Mouse (Mus musculus) liver, embryonic 15.5 days (tissue): ENCODE results near the gene Optc. TPM values are rescaled to one million over a fixed set of nuclear protein-coding genes. Genes with fewer than 3 reads are reported as not detected.
A peak's percentile ranks its signal among the peaks of the same experiment; 100 is the strongest.

Source experiments
- ATAC-seq: fragments of 200-750 bp; cut with Nextera tagmentation; 2 replicates; pipeline ENCODE4 v1.8.0; 2017; ENCODE audit warnings: moderate number of reproducible peaks, mild to moderate bottlenecking, moderate library complexity; ENCODE audit not compliant: insufficient read depth
- H3K27ac ChIP-seq: fragments of 300-500 bp; sonication (generic); replicated peaks from 2 replicates; pipeline ENCODE4 v1.5.1; 2015; ENCODE audit warnings: mild to moderate bottlenecking, inconsistent platforms
- H3K27me3 ChIP-seq: fragments of 300-500 bp; sonication (generic); 2 replicates; pipeline ENCODE4 v1.6.1; 2015; ENCODE audit warnings: mild to moderate bottlenecking, inconsistent platforms
- H3K36me3 ChIP-seq: fragments of 300-500 bp; sonication (generic); replicated peaks from 2 replicates; pipeline ENCODE4 v1.6.1; 2015; ENCODE audit warnings: moderate library complexity, mild to moderate bottlenecking, inconsistent platforms
- H3K4me1 ChIP-seq: fragments of 300-500 bp; sonication (generic); replicated peaks from 2 replicates; pipeline ENCODE4 v1.6.1; 2015; ENCODE audit warnings: inconsistent platforms
- H3K4me2 ChIP-seq: fragments of 300-500 bp; sonication (generic); 2 replicates; pipeline ENCODE4 v1.6.1; 2015; ENCODE audit warnings: moderate library complexity, mild to moderate bottlenecking, inconsistent platforms
- H3K4me3 ChIP-seq: fragments of 300-500 bp; sonication (generic); replicated peaks from 2 replicates; pipeline ENCODE4 v1.5.1; 2015; ENCODE audit warnings: mild to moderate bottlenecking, inconsistent platforms
- H3K9ac ChIP-seq: fragments of 300-500 bp; sonication (generic); 2 replicates; pipeline ENCODE4 v1.6.1; 2015; ENCODE audit warnings: moderate library complexity, mild to moderate bottlenecking, inconsistent platforms
- H3K9me3 ChIP-seq: fragments of 300-500 bp; sonication (generic); replicated peaks from 2 replicates; pipeline ENCODE4 v1.6.1; 2016; ENCODE audit warnings: inconsistent platforms
- WGBS: fragments of 180-500 bp; shearing (Covaris S2); methylation state at CpG from one replicate; pipeline ENCODE4 v1.1.7; 2015; ENCODE audit warnings: mixed read lengths; ENCODE audit not compliant: insufficient replicate concordance; 5-methylcytosine and 5-hydroxymethylcytosine counted together
- polyA plus RNA-seq: library from polyadenylated mRNA; unstranded; fragments of >200 nt; fragmentation: Nextera tagmentation; extraction: Ambion mirVana; gene quantifications from 2 replicates; pipeline ENCODE4 v1.2.1, GENCODE M21; 2015

Optc gene
- polyA plus RNA-seq: 0.08 and 0.13 TPM in 2 replicates

DNA sequence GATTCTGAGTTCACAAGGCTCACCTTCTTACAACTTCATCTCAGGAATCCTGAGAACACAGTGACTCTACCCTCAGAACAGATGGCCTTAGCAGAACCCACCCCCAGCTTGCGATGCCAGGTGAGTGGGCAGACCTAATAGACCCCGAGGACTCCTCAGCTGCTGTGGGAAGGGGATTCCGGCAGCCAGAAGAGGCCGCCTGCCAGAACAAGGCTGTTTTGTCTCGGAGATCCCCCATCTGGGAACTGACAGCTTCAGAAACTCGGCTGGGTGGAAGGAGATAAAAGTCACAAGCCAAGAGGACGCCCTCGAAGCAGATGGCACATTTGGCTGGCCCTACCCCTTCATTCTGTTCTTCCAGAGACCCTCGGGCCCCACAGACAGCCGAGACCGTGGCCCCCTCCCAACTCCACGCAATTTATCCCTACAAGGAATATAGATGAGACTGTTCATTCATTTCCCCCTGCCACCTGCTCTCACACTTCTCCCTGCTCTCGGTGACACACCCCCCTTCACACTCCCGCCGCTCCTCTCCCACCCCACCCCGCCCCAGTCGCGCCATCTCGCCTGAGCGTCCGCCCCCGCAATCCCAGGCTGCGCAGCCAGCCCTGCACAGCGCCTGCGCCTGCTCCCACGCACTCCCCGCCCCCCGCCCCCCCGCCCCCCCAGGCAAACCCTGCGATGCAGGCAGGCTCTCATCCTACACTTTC is at the start of gene Optc:
Gene Optc, minus strand, starts transcription at position 51 of the 710 bp plus-strand sequence.
- Histone ChIP-seq H3K4me2 (peak within 1 kb of the TSS; percentile 77), H3K9me3 (no peaks in the 10 kb centered on the region), H3K27ac (peak within 1 kb of the TSS; percentile 1; the same call in 1 of the 2 replicates), H3K4me3 (peak within 1 kb of the TSS; percentile 44), H3K4me1 (peaks cover 20% of the 10 kb centered on the region), H3K36me3 (no peaks in the 10 kb centered on the region), H3K9ac (no peak within 1 kb of the TSS), H3K27me3 (peaks cover 71% of the 10 kb centered on the region)
- WGBS: 4% methylated on average over 30 of the region's 30 CpGs
- ATAC-seq: peak; percentile 70

DNA sequence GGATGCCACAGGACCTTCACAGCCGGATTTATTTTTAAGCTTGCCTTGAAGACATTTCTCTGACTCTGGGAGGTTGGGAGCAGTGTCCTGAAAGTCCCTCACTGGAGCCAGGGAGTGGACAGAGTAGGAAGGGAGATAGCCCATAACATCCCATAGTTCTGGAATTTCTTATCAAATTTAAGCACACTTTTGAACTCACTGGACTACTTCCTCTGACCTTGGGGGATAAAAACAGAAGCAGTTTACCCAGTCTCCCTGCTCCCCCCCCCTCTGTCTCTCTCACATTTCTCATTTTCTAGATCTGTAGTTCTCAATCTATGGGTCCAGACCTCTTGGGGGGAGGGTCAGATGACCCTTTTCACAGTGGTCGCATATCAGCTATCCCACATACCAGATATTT is 46.2 kb upstream of the Optc start:
- Histone ChIP-seq H3K9ac (no peak overlapping the region), H3K36me3 (no peaks in the 10 kb centered on the region), H3K4me1 (peaks cover 53% of the 10 kb centered on the region), H3K27ac (peak overlapping the region; percentile 26), H3K9me3 (no peaks in the 10 kb centered on the region), H3K4me2 (no peak overlapping the region), H3K27me3 (no peaks in the 10 kb centered on the region), H3K4me3 (no peak overlapping the region)
- WGBS: 28% methylated on average over 2 of the region's 2 CpGs
- ATAC-seq: 0 out of 2 replicates have a peak, but pooled peaks have one; percentile 11

DNA sequence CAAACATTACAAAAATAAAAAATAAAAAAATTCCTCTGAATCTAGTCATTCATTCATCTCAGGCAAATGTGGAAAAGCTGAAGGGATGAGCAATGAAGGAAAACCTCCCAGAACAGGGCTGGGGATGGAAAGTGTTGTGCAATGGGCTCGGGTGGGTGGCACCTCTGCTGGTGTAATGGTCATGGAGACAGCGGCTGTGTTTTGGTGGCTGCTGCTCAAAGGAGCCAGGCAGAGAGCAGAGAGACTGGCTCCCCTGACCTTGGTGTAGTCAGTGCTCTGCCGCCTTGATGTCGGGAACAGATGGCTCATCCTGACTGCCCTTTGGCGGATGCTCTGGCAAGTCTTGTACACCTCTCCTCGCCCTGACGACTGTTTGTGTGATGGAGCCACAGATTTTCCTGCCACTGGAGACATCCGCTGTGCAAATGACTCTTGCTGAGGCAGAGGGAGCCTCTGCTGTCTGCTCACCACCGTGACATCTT is 45.5 kb upstream of the Optc start:
- Histone ChIP-seq H3K4me1 (peaks cover 53% of the 10 kb centered on the region), H3K9ac (no peak overlapping the region), H3K36me3 (no peaks in the 10 kb centered on the region), H3K4me3 (no peak overlapping the region), H3K27me3 (no peaks in the 10 kb centered on the region), H3K4me2 (no peak overlapping the region), H3K9me3 (no peaks in the 10 kb centered on the region), H3K27ac (peak overlapping the region; percentile 26)
- ATAC-seq: no peak
- 63% methylated on average over 9 of the region's 9 CpGs for WGBS

DNA sequence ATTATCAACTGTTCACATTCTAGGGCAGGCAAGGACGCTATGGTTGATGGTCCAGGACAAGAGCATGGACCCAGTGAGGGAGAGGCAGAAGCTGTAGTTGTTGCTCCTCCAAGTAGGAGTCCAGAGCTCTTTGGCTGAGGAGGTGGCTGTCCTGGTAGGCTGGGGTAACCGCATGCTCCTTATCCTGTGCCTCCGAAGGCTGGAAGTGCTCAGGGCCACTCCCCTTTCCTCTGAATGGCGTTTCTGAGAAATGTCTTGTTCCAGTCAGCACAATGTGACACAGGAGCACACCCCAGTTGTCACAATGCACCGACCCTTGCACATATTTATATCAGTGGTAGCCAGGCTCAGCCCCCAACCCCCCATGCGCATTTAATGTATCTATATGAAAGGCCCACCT is 43.8 kb upstream of the Optc start:
- H3K27ac ChIP-seq: peak overlapping the region; percentile 67
- no peak overlapping the region for H3K4me3 ChIP-seq
- 14% methylated on average over 6 of the region's 6 CpGs for whole genome bisulfite sequencing
- H3K36me3 ChIP-seq: no peaks in the 10 kb centered on the region
- peak overlapping the region; percentile 47 for H3K4me2 ChIP-seq
- peak overlapping the region; percentile 33; the same call in 1 of the 2 replicates for H3K9ac ChIP-seq
- no peaks in the 10 kb centered on the region for H3K9me3 ChIP-seq
- H3K27me3 ChIP-seq: no peaks in the 10 kb centered on the region
- peaks cover 53% of the 10 kb centered on the region for H3K4me1 ChIP-seq
- ATAC-seq: peak; percentile 88

DNA sequence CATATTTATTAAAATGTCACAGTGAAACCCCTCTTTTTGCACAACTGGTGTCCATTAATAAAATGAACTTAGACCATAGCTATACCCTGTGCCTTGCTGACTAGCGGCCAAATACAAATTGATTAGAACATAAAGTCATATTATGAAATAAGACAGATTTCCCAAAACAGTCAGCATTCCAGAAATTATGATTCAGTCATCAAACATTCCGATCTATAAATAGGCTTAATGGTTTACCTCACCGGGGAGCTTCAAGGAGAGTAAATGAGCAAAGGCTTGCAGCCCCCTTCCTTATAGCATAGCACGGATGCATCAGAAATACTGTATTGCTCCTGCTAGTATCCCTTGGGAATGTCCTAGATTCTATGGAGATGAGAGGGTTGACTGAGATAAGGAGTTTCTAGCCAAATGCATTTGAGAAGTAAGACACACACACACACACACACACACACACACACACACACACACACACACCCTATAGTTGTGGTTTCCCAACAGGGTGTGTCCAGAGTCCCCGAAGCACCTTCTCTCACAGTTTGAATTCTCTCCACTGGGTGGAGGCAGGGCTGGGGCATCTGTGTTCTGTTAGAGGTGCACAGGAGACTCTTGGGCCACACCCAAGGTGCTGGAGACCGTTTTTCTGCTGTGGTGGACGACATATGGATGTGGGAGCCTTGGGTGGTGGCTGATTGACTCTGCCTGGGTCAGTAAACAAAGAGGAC is 42.4 kb upstream of the Optc start:
- Histone ChIP-seq H3K27me3 (no peaks in the 10 kb centered on the region), H3K9me3 (no peaks in the 10 kb centered on the region), H3K4me2 (no peak overlapping the region), H3K9ac (no peak overlapping the region), H3K4me3 (no peak overlapping the region), H3K4me1 (peaks cover 57% of the 10 kb centered on the region), H3K36me3 (no peaks in the 10 kb centered on the region), H3K27ac (peak overlapping the region; percentile 67)
- WGBS: 44% methylated on average over 7 of the region's 7 CpGs
- ATAC-seq: peak; percentile 68

DNA sequence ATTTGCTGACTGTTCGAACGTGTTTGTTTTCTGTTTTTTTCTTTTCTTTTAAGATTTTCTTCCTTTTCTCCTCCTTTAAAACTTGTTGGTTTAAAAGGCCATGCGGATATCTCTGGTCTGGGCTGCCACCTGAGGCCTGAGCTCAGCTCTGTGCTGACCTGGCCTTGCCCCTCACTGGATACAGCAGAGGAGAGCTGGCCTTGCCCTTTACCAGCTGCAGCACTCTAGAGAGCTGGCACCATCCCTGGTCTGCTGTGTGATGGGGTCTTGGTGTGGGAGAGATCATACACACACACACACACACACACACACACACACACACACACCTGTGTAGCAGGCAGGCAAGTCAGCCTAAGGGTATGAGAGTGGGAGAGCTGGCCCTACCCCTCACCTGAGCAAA is 37.3 kb upstream of the Optc start:
- Histone ChIP-seq H3K4me2 (no peak overlapping the region), H3K27me3 (no peaks in the 10 kb centered on the region), H3K4me1 (peaks cover 25% of the 10 kb centered on the region), H3K9me3 (no peaks in the 10 kb centered on the region), H3K36me3 (no peaks in the 10 kb centered on the region), H3K4me3 (no peak overlapping the region), H3K27ac (no peak overlapping the region), H3K9ac (no peak overlapping the region)
- no peak for ATAC-seq
- 82% methylated on average over 3 of the region's 3 CpGs for WGBS

DNA sequence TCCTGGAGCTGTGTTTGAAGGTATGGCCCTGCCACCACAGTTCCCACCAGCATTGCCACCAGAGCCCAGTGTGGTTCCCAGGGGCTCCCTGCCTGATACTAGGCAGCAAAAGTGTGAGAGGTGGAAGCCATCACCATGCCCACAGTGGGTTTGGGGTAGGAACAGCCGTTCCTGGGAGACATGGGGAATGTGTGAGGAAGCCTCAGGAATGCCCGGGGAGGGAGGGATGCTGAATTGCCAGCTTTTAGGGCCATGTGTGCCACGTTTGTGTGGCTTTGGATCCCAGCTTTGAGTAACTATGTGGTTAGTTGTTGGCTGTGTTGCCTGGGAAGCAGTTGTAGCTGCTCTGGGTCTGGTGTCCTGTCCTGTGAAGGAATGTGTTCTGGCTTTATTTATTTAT is 34.1 kb upstream of the Optc start:
- no peaks in the 10 kb centered on the region for H3K9me3 ChIP-seq
- WGBS: 52% methylated on average over 3 of the region's 3 CpGs
- no peak for ATAC-seq

DNA sequence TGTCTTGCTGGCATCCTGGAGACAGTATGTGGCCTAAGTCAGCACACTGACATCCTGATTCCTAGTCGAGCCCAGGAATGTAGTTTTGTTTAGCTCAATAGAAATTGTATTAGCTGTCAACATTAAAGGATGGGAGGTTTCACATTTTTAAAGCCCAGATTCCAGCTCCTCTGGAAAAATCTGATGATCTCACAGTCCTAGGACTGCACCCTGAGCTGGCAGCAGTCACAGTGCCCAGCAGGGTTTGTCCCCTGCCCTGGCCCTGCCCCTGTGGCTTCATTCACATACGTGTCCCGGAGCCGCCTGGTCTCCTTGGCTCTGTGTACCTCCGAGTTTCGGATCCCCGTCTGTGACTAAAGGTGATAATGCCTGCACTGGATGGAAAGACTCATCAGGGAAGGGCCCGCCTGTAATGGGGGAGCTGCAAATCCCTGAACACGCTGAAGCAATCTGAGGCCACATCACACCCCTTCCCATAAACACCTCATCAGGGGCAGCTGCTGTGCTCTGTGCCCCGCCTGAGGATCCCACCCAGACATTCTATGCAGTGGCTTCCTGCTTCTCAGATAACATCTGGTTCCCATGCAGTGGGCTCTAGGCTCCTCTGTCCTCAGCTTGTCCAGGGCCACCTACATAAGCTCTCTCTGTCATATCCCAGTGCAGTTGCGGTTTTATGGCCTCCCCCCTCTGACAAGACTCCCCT is 33.5 kb upstream of the Optc start:
- no peak overlapping the region for H3K9ac ChIP-seq
- no peak overlapping the region for H3K4me2 ChIP-seq
- no peak overlapping the region for H3K4me3 ChIP-seq
- H3K27ac ChIP-seq: no peak overlapping the region
- ATAC-seq: no peak
- H3K27me3 ChIP-seq: no peaks in the 10 kb centered on the region
- no peaks in the 10 kb centered on the region for H3K36me3 ChIP-seq
- H3K9me3 ChIP-seq: no peaks in the 10 kb centered on the region
- peaks cover 17% of the 10 kb centered on the region for H3K4me1 ChIP-seq
- 56% methylated on average over 11 of the region's 11 CpGs for WGBS

More for the DNA sequence above, 34.1 kb upstream of the Optc start:
- Histone ChIP-seq H3K36me3 (no peaks in the 10 kb centered on the region), H3K27me3 (no peaks in the 10 kb centered on the region), H3K4me1 (peaks cover 17% of the 10 kb centered on the region), H3K9ac (no peak overlapping the region), H3K4me2 (no peak overlapping the region), H3K4me3 (no peak overlapping the region), H3K27ac (no peak overlapping the region)

DNA sequence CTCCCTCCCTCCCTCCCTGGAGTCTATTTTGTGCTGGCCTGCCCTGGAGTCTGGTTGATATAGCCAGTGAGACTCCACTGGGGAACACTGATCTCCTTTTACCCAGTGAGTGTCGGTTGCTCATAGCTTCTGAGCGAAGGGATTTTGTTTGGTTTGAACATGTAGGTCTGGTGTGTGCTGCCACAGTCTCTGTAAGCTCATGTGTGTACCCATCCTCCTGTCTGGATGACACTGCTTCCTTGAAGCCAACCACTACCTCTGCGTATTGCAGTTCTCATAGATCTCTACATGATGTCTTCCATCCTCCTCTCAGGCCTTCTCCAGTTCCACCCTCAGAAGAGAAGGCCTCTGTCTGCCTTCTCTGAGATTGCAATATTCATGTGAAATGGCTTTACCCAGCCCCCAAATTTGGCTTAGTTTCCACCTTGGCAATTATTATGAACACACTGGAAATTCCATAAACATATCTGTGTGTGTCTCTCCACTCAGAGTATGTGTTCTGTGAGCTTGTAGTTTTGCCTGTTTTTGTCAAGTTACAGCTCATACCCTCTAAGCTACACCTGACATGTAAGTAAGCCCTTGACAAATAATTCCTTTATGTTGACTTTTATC is 32.8 kb upstream of the Optc start:
- Histone ChIP-seq H3K4me1 (peaks cover 16% of the 10 kb centered on the region), H3K4me3 (no peak overlapping the region), H3K36me3 (no peaks in the 10 kb centered on the region), H3K4me2 (no peak overlapping the region), H3K9me3 (no peaks in the 10 kb centered on the region), H3K27me3 (no peaks in the 10 kb centered on the region), H3K27ac (no peak overlapping the region), H3K9ac (no peak overlapping the region)
- 60% methylated on average over 3 of the region's 3 CpGs for WGBS
- no peak for ATAC-seq

DNA sequence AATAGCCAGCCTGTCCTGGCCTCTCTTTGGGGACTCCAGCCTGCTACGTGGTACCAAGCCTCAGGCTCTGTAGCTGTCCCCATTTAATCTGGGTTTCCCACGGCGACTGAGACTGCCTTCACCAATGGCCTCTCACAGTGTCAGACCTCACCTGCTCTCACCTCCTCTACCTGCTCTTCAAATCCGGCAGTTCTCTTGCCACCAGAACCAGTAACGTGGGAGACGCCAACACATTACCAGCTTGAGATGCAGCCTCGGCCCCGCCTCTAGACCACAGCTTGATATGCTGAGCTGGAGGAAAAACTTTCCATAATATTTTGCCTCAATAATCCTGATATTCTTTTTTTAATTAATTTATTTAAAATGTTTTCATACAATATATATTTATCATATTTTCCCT is 31.9 kb upstream of the Optc start:
- Histone ChIP-seq H3K27me3 (no peaks in the 10 kb centered on the region), H3K27ac (no peak overlapping the region), H3K4me1 (peaks cover 7% of the 10 kb centered on the region), H3K9ac (no peak overlapping the region), H3K36me3 (no peaks in the 10 kb centered on the region), H3K9me3 (no peaks in the 10 kb centered on the region), H3K4me2 (no peak overlapping the region), H3K4me3 (no peak overlapping the region)
- 59% methylated on average over 8 of the region's 8 CpGs for WGBS
- no peak for ATAC-seq
